Mouse (Mus musculus) cerebellum, adult 2 months (tissue): ENCODE data around the gene Gm43518. TPM values are rescaled to one million over a fixed set of nuclear protein-coding genes. Genes with fewer than 3 reads are reported as not detected.

Source experiments
- DNase-seq, 2 experiments: peaks; one replicate each; pipeline ENCODE4 v3.0.0; 2021
- H3K27ac ChIP-seq: fragments of 200-500 bp; 2 replicates; pipeline ENCODE4 v1.5.1; 2012; ENCODE audit warnings: low read length, control low read depth, inconsistent platforms; ENCODE audit not compliant: insufficient read depth
- H3K27me3 ChIP-seq: fragments of 200-500 bp; 2 replicates; pipeline ENCODE4 v1.6.1; 2012; ENCODE audit warnings: inconsistent platforms, mild to moderate bottlenecking, low read length, moderate library complexity; ENCODE audit not compliant: control insufficient read depth, insufficient read depth
- H3K4me1 ChIP-seq: fragments of 200-500 bp; 2 replicates; pipeline ENCODE4 v1.6.1; 2011; ENCODE audit warnings: low read length; ENCODE audit not compliant: control insufficient read depth, insufficient read depth
- H3K4me3 ChIP-seq: fragments of 200-500 bp; replicated peaks from 2 replicates; pipeline ENCODE3; 2011; ENCODE audit warnings: mild to moderate bottlenecking, low read depth, low read length, control low read depth; ENCODE audit not compliant: insufficient read depth
- CTCF ChIP-seq: fragments of 200-500 bp; IDR thresholded peaks from 2 replicates; pipeline ENCODE4 v1.5.1; 2011; ENCODE audit warnings: low read depth, mild to moderate bottlenecking, control low read depth, low read length, moderate library complexity, borderline replicate concordance; ENCODE audit not compliant: insufficient read depth
- POLR2A ChIP-seq: fragments of 200-500 bp; IDR thresholded peaks from 2 replicates; pipeline ENCODE4 v1.6.1; 2011; ENCODE audit warnings: low read length, control low read depth, borderline replicate concordance; ENCODE audit not compliant: insufficient read depth
- WGBS: fragments of 180-500 bp; shearing (Covaris S2); methylation state at CpG from one replicate; pipeline ENCODE4 v1.1.7; 2018; 5-methylcytosine and 5-hydroxymethylcytosine counted together
- polyA plus RNA-seq: library from polyadenylated mRNA; depleted of rRNA; stranded (reverse); fragments of >200 nt; gene quantifications from 2 replicates; pipeline ENCODE4 v1.2.3, GENCODE M21; 2012

The Gm43518 gene
- polyA plus RNA-seq, 1 experiment: 0.67 TPM

DNA sequence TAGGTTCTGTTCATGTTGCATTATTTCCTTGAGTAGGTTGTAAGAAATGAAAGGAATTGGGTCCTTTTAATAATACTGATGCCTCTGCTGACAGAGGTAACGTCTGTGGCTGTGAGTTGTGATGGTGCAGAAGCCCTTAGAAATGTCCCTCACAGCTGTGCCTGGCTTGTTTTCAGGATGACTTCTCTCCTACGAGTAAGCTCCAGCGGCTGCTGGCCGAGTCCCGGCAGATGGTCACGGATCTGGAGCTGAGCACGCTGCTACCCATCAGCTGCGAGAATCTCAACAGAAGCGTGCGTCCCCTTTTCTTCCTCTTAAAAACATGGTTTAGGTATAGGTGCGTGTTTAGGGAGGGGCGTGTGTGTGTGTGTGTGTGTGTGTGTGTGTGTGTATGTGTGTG is 33.8 kb downstream of the Gm43518 start:
- no peak for DNase-seq
- Histone ChIP-seq H3K4me1 (no peaks in the 10 kb centered on the region), H3K27ac (no peak overlapping the region), H3K4me3 (no peak overlapping the region), H3K27me3 (no peaks in the 10 kb centered on the region)
- WGBS: 43% methylated on average over 12 of the region's 12 CpGs
- TF ChIP-seq POLR2A: no peak
- no peak for TF ChIP-seq CTCF

DNA sequence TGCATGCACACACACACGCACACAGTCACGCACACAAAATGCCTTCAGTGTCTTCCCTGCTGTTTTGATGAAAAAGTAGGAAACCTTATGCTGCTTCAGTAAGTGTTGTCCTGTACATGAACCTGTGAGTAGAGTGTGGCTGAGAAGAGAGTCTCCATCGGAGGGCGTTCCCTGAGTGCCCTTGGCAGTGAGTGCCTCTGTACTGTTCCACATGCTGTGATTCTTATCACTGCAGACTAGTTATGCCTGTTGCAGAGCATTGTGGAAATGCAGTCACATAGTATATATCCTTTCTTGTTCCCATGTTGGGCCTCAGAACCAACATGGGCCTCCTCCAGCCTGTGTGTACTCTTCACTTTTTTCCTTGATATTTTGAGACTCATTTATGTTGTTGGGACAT is 37.0 kb downstream of the Gm43518 start:
- Histone ChIP-seq H3K4me1 (no peaks in the 10 kb centered on the region), H3K27me3 (no peaks in the 10 kb centered on the region), H3K4me3 (no peak overlapping the region), H3K27ac (no peak overlapping the region)
- DNase-seq: no peak
- WGBS: 93% methylated on average over 4 of the region's 4 CpGs
- no peak for TF ChIP-seq POLR2A
- no peak for TF ChIP-seq CTCF

DNA sequence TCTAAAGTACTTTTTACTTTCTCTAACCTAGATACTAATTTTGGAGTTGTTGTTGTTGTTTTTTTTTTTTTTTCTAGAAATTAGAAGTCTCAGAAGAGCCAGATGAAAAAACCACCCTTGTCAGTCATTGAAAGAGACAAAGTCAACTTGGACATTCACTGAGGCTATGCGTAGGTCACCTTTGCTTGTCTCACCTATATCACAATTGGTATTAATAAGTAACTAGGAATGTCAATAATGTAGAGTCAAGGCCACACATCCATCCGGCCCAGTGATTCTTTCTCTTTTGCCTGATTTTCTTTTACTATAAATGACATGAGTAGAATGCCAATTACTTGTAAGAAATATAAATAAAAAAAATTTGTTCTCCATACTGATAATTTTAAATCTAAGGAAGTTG is 39.5 kb downstream of the Gm43518 start:
- TF ChIP-seq CTCF (no peak), POLR2A (no peak)
- 98% methylated on average over 2 of the region's 2 CpGs for WGBS
- Histone ChIP-seq H3K27ac (no peak overlapping the region), H3K4me3 (no peak overlapping the region), H3K4me1 (no peaks in the 10 kb centered on the region), H3K27me3 (no peaks in the 10 kb centered on the region)
- DNase-seq: no peak

DNA sequence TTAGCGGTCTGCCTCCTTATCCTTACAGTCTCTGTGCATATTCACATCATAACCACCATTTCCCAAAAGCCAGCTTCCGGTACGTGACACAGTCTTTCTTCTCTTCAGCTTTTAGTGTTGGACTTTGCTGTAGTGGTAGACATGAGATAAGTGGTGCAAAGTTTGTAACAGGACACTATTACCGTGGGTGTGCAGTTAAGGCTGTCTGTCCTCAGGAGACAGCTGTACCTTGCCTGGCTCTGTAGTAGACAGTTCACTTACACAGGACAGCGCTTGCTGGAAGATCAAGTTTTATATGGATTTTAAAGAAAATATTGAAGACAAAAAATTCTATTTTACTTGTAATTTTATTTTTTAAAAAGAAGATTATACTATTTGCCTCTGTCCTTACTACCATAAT is 41.2 kb downstream of the Gm43518 start:
- TF ChIP-seq POLR2A: no peak
- no peak for TF ChIP-seq CTCF
- no peak overlapping the region for H3K27ac ChIP-seq
- no peaks in the 10 kb centered on the region for H3K27me3 ChIP-seq
- WGBS: 90% methylated on average over 5 of the region's 5 CpGs
- H3K4me3 ChIP-seq: no peak overlapping the region
- H3K4me1 ChIP-seq: no peaks in the 10 kb centered on the region
- no peak for DNase-seq

DNA sequence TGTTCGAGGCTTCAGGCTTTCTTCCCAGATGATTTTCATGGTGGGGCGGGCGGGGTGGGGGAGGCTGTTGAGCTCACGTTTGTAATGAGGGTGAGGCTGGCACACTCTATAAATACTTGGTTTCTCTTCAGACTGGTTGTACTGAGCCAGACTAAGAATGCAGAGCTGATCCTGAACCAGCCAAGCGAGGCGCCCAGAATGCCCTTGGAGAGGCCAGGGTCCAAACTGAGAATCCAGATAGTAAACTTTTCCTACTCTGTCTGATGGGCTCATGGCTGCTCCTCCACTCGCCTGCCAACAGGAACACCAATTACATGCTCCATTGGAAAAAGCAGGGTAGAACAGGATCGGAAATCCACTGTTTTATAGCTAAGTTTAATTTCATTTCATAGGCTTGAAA is 42.0 kb downstream of the Gm43518 start:
- Histone ChIP-seq H3K4me1 (no peaks in the 10 kb centered on the region), H3K4me3 (no peak overlapping the region), H3K27me3 (no peaks in the 10 kb centered on the region), H3K27ac (no peak overlapping the region)
- WGBS: 64% methylated on average over 8 of the region's 8 CpGs
- TF ChIP-seq POLR2A (no peak), CTCF (no peak)
- no peak for DNase-seq

DNA sequence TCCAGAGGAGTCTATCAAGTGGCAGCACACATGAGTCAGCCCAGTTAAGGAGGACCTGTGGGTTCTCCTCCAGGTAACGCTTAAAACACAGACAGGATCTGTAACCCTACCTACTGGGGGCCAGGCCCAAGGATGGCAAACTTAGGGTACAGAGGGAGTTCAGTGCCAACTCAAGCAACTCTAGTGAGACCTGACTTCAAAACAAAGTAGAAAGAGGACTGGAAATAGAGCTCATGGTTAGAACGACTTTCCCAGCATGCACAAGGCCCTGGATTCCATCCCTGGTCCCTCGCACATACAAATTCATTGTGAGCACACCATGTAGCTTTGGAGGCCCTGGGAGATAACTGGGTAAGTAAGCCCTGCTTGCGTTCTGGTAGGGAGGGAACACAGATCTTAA is 43.4 kb downstream of the Gm43518 start:
- Histone ChIP-seq H3K27me3 (no peaks in the 10 kb centered on the region), H3K4me1 (no peaks in the 10 kb centered on the region; the same call in 1 of the 2 replicates), H3K27ac (no peak overlapping the region), H3K4me3 (no peak overlapping the region)
- DNase-seq: no peak
- no peak for TF ChIP-seq POLR2A
- no peak for TF ChIP-seq CTCF
- 86% methylated on average over 4 of the region's 4 CpGs for WGBS

DNA sequence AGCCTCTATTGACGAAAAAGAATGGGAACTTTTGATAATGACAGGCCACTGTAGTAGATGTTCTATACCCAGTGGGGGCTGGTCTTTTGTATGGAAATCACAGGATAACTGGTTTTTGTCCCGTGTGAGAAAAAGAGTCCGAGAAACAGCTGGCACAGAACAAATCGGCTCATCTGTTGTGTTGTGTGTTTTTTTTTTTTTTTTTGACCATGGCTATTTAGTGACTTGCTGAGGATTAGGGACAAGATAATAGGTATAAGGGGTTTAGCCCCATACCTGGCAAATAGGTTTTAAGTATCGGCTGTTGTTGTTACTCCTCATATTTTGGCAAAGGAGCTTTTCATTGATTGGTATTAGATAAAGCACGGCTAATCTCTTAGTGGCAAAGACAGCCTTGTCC is 45.2 kb downstream of the Gm43518 start:
- Histone ChIP-seq H3K4me3 (no peak overlapping the region), H3K27me3 (no peaks in the 10 kb centered on the region), H3K4me1 (no peaks in the 10 kb centered on the region; the same call in 1 of the 2 replicates), H3K27ac (no peak overlapping the region)
- TF ChIP-seq CTCF: no peak
- TF ChIP-seq POLR2A: no peak
- 57% methylated on average over 6 of the region's 6 CpGs for WGBS
- no peak for DNase-seq

DNA sequence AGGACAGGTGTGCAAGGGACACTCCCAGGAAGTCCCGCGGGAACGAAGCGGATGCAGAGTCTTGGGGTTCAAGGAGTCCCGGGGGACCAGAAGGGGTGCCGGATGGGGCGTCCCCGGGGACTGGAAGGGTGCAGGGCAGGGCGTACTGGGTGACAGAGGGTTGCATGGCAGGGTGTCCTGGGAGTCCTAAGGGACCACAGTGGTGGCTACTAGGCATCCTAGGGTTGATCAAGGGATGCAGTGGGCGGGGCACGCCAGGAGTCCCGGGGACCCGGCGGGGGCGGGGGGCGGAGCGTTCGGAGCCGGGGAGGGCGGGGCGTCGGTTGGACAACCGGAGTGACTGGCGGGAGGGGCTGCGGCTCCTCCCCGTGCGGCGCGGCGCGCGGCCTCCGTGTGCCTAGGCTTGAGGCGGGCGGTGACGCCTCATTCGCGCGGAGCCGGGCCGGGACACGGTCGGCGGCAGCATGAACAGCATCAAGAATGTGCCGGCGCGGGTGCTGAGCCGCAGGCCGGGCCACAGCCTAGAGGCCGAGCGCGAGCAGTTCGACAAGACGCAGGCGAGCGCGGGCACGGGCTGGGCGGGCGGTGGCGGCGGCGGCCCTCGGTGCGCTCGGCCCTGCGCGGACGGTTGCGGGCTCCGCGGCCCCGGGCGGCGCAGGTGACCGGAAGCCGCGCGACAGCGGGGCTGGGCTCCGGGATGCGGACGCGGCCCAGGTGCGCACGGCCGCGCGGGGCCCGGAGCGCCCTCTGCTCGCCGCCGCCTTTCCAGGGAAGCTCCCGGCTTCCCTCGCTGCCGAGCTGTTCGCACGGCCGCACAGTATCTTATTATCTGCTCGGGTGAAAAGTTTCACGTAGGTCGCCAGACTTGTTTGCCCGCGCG is 46.3 kb downstream of the Gm43518 start, which contains the start of gene Hip1r:
TSS of gene Hip1r (plus strand) at position 330 of the 880 bp plus-strand sequence.
- peak within 1 kb of the TSS; percentile 56 for H3K27ac ChIP-seq
- WGBS: under 1% methylated on average over 93 of the region's 106 CpGs
- no peaks in the 10 kb centered on the region for H3K27me3 ChIP-seq
- peak within 1 kb of the TSS; percentile 70 for H3K4me3 ChIP-seq
- H3K4me1 ChIP-seq: peaks cover 3% of the 10 kb centered on the region
- TF ChIP-seq CTCF: no peak
- peak; percentile 67 for TF ChIP-seq POLR2A
- peak; percentile 82 to 83 for DNase-seq
